Mouse (Mus musculus) kidney, embryonic 16.5 days (tissue): ENCODE results near the gene Spata32. TPM values are rescaled to one million over a fixed set of nuclear protein-coding genes. Genes with fewer than 3 reads are reported as not detected.

Experiments
- ATAC-seq: fragments of 200-750 bp; cut with Nextera tagmentation; 2 replicates; pipeline ENCODE4 v1.8.0; 2017; ENCODE audit warnings: moderate TSS enrichment; ENCODE audit not compliant: low FRiP score, low TSS enrichment
- H3K27ac ChIP-seq: fragments of 300-500 bp; sonication (generic); 2 replicates; pipeline ENCODE4 v1.5.1; 2014; ENCODE audit warnings: low read length
- H3K27me3 ChIP-seq: fragments of 300-500 bp; sonication (generic); 2 replicates; pipeline ENCODE4 v1.6.1; 2014; ENCODE audit warnings: low read length, control low read depth, mixed read lengths; ENCODE audit not compliant: insufficient read depth
- H3K36me3 ChIP-seq: fragments of 300-500 bp; sonication (generic); 2 replicates; pipeline ENCODE4 v1.6.1; 2014; ENCODE audit warnings: low read length, control low read depth, mixed read lengths; ENCODE audit not compliant: insufficient read depth
- H3K4me1 ChIP-seq: fragments of 300-500 bp; sonication (generic); 2 replicates; pipeline ENCODE4 v1.6.1; 2014; ENCODE audit warnings: low read length, control low read depth, mixed read lengths; ENCODE audit not compliant: insufficient read depth
- H3K4me2 ChIP-seq: fragments of 300-500 bp; sonication (generic); replicated peaks from 2 replicates; pipeline ENCODE4 v1.6.1; 2014; ENCODE audit warnings: low read depth, low read length
- H3K4me3 ChIP-seq: fragments of 300-500 bp; sonication (generic); 2 replicates; pipeline ENCODE4 v1.5.1; 2014; ENCODE audit warnings: mild to moderate bottlenecking, low read length
- H3K9ac ChIP-seq: fragments of 300-500 bp; sonication (generic); replicated peaks from 2 replicates; pipeline ENCODE4 v1.6.1; 2014; ENCODE audit warnings: low read length
- H3K9me3 ChIP-seq: fragments of 300-500 bp; sonication (generic); 2 replicates; pipeline ENCODE4 v1.6.1; 2016; ENCODE audit warnings: low read length, control low read depth
- WGBS: fragments of 180-500 bp; shearing (Covaris S2); extraction: QIAGEN DNeasy Blood & Tissue Kit; methylation state at CpG from one replicate; pipeline ENCODE4 v1.1.7; 2014; 5-methylcytosine and 5-hydroxymethylcytosine counted together
- polyA plus RNA-seq: library from polyadenylated mRNA; unstranded; fragments of >200 nt; fragmentation: Nextera tagmentation; extraction: Ambion mirVana; gene quantifications from 2 replicates; pipeline ENCODE4 v1.2.1, GENCODE M21; 2015

Spata32 gene
- polyA plus RNA-seq, 1 experiment from 2014 or later: not detected

GRCm38 (mm10) chr11:103247504-103248177 lies 29.4 kb upstream of the Spata32 start:
- ATAC-seq: peak; percentile 75

GRCm38 (mm10) chr11:103246731-103247290 lies 28.6 kb upstream of the Spata32 start:
- peak; percentile 14; the same call in 1 of the 2 replicates for ATAC-seq
- peaks cover 31% of the 10 kb centered on the region for H3K4me1 ChIP-seq
- WGBS: 63% methylated on average over 4 of the region's 4 CpGs
- no peak overlapping the region for H3K4me3 ChIP-seq
- H3K36me3 ChIP-seq: no peaks in the 10 kb centered on the region
- H3K27ac ChIP-seq: 0 out of 2 replicates have a peak overlapping the region, but pooled peaks have one; percentile 15
- no peaks in the 10 kb centered on the region for H3K9me3 ChIP-seq
- no peak overlapping the region for H3K4me2 ChIP-seq
- H3K27me3 ChIP-seq: no peaks in the 10 kb centered on the region
- 0 out of 2 replicates have a peak overlapping the region, but pooled peaks have one; percentile 26 for H3K9ac ChIP-seq

More at GRCm38 (mm10) chr11:103247504-103248177, 29.4 kb upstream of the Spata32 start:
- 50% methylated on average over 11 of the region's 11 CpGs for WGBS
- peaks cover 31% of the 10 kb centered on the region for H3K4me1 ChIP-seq
- H3K4me3 ChIP-seq: no peak overlapping the region
- no peaks in the 10 kb centered on the region for H3K9me3 ChIP-seq
- H3K9ac ChIP-seq: no peak overlapping the region
- no peaks in the 10 kb centered on the region for H3K36me3 ChIP-seq
- H3K27me3 ChIP-seq: no peaks in the 10 kb centered on the region
- peak overlapping the region; percentile 5; the same call in 1 of the 2 replicates for H3K27ac ChIP-seq
- no peak overlapping the region for H3K4me2 ChIP-seq

- WGBS: 61% methylated on average over 10 of the region's 10 CpGs
- ATAC-seq: 0 out of 2 replicates have a peak, but pooled peaks have one; percentile 16
- peak overlapping the region; percentile 26; the same call in 1 of the 2 replicates for H3K9ac ChIP-seq
Measured at GRCm38 (mm10) chr11:103246081-103246730, 28.0 kb upstream of the Spata32 start.

GRCm38 (mm10) chr11:103244856-103245255 lies 26.6 kb upstream of the Spata32 start:
- WGBS: 86% methylated on average over 4 of the region's 4 CpGs
- Histone ChIP-seq H3K9me3 (no peaks in the 10 kb centered on the region), H3K27ac (no peak overlapping the region), H3K4me2 (no peak overlapping the region), H3K4me3 (no peak overlapping the region), H3K9ac (no peak overlapping the region), H3K27me3 (no peaks in the 10 kb centered on the region), H3K4me1 (peaks cover 31% of the 10 kb centered on the region), H3K36me3 (peaks cover 4% of the 10 kb centered on the region; the same call in 1 of the 2 replicates)
- ATAC-seq: no peak

More at GRCm38 (mm10) chr11:103246081-103246730, 28.0 kb upstream of the Spata32 start:
- no peak overlapping the region for H3K4me2 ChIP-seq
- H3K4me1 ChIP-seq: peaks cover 31% of the 10 kb centered on the region
- no peaks in the 10 kb centered on the region for H3K27me3 ChIP-seq
- H3K27ac ChIP-seq: no peak overlapping the region
- H3K4me3 ChIP-seq: no peak overlapping the region
- H3K9me3 ChIP-seq: no peaks in the 10 kb centered on the region
- no peaks in the 10 kb centered on the region for H3K36me3 ChIP-seq

- Histone ChIP-seq H3K4me1 (peaks cover under 1% of the 10 kb centered on the region), H3K27ac (no peak overlapping the region), H3K4me3 (no peak overlapping the region), H3K9ac (no peak overlapping the region), H3K4me2 (no peak overlapping the region), H3K9me3 (no peaks in the 10 kb centered on the region), H3K36me3 (peaks cover 35% of the 10 kb centered on the region), H3K27me3 (no peaks in the 10 kb centered on the region)
- no peak for ATAC-seq
- WGBS: 50% methylated on average over 7 of the region's 7 CpGs
Measured at GRCm38 (mm10) chr11:103240740-103241139, 22.5 kb upstream of the Spata32 start.

- no peak overlapping the region for H3K27ac ChIP-seq
- WGBS: 79% methylated on average over 9 of the region's 9 CpGs
- H3K27me3 ChIP-seq: no peaks in the 10 kb centered on the region
- H3K4me1 ChIP-seq: no peaks in the 10 kb centered on the region
- no peak for ATAC-seq
- no peak overlapping the region for H3K9ac ChIP-seq
- no peaks in the 10 kb centered on the region for H3K9me3 ChIP-seq
- no peak overlapping the region for H3K4me3 ChIP-seq
- H3K36me3 ChIP-seq: peaks cover 35% of the 10 kb centered on the region
- H3K4me2 ChIP-seq: no peak overlapping the region
Measured at GRCm38 (mm10) chr11:103237757-103238156, 19.5 kb upstream of the Spata32 start.

- Histone ChIP-seq H3K9me3 (no peaks in the 10 kb centered on the region), H3K4me1 (no peaks in the 10 kb centered on the region), H3K36me3 (peaks cover 35% of the 10 kb centered on the region), H3K4me2 (no peak overlapping the region), H3K4me3 (no peak overlapping the region), H3K9ac (no peak overlapping the region), H3K27me3 (no peaks in the 10 kb centered on the region), H3K27ac (no peak overlapping the region)
- no peak for ATAC-seq
- WGBS: 76% methylated on average over 10 of the region's 10 CpGs
Measured at GRCm38 (mm10) chr11:103236903-103237302, 18.7 kb upstream of the Spata32 start.

- Histone ChIP-seq H3K4me2 (no peak overlapping the region), H3K27ac (no peak overlapping the region)
Measured at GRCm38 (mm10) chr11:103236431-103236830, 18.2 kb upstream of the Spata32 start.

GRCm38 (mm10) chr11:103235702-103236101 lies 17.5 kb upstream of the Spata32 start:
- Histone ChIP-seq H3K4me3 (no peak overlapping the region), H3K36me3 (peaks cover 40% of the 10 kb centered on the region), H3K9ac (no peak overlapping the region), H3K27me3 (no peaks in the 10 kb centered on the region), H3K27ac (no peak overlapping the region), H3K4me2 (no peak overlapping the region), H3K4me1 (no peaks in the 10 kb centered on the region), H3K9me3 (no peaks in the 10 kb centered on the region)
- 48% methylated on average over 11 of the region's 11 CpGs for WGBS
- ATAC-seq: peak; percentile 58; the same call in 1 of the 2 replicates

More at GRCm38 (mm10) chr11:103236431-103236830, 18.2 kb upstream of the Spata32 start:
- Histone ChIP-seq H3K9ac (no peak overlapping the region), H3K9me3 (no peaks in the 10 kb centered on the region), H3K27me3 (no peaks in the 10 kb centered on the region), H3K36me3 (peaks cover 35% of the 10 kb centered on the region), H3K4me1 (no peaks in the 10 kb centered on the region), H3K4me3 (no peak overlapping the region)
- 75% methylated on average over 6 of the region's 6 CpGs for WGBS
- no peak for ATAC-seq
